Mouse (Mus musculus): ENCODE data around the gene Fndc4. TPM values are rescaled to one million over a fixed set of nuclear protein-coding genes. Genes with fewer than 3 reads are reported as not detected.
A peak's percentile ranks its signal among the peaks of the same experiment; 100 is the strongest.

Gene Fndc4
- polyA plus RNA-seq, 1 experiment = 8.8 TPM

DNA sequence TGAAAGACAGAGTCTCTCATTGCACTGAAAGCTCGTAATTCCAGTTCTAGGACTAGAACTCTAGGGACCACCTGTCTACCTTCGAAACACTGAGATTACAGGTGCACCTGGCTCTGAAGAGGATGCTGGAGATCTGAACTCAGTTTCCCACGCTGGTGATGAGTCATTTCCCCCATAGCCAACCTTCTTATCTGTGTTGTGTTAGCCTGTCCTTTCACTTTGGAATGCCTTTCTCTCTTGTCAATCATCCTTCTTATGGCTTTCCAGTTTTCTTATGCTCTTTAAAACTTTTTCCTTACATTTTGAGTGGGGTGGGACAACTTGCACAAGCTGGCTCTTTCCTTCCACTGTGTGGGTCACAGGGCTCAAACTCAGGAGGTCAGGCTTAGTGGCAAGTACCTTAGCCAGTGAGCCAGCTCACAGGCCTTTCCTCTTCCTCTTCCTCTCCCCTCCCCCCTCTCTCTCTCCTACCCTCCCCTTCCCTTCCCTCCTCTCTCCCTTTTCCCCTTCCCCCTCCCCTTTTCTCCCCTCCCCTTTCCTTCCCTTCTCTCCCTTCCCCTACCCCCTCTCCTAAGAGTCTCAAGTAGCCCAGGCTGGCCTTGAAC lies 6.2 kb downstream of the Fndc4 start:
- TF ChIP-seq POLR2A (IDR thresholded peaks at IDR 0.05; ENCODE audit: low read depth, low read length) (no peak), CTCF (conservative IDR thresholded peaks at IDR 0.05; ENCODE audit: insufficient read depth, insufficient read length, low read depth, low read length) (no peak)
- Histone ChIP-seq H3K36me3 (ENCODE audit: control insufficient read depth, insufficient read depth, low read length) (peaks cover 2% of the 10 kb centered on the region), H3K4me3 (ENCODE audit: insufficient read depth, low read depth, low read length) (no peak overlapping the region), H3K27me3 (replicated peaks; ENCODE audit: control insufficient read depth, insufficient read depth, low read length) (no peaks in the 10 kb centered on the region), H3K4me1 (ENCODE audit: control insufficient read depth, insufficient read depth, low read length) (no peaks in the 10 kb centered on the region; the same call in 1 of the 2 replicates), H3K27ac (ENCODE audit: insufficient read depth, low read depth, low read length) (no peak overlapping the region)
- no peak for DNase-seq
- WGBS = 87% methylated on average over 3 of the region's 3 CpGs

DNA sequence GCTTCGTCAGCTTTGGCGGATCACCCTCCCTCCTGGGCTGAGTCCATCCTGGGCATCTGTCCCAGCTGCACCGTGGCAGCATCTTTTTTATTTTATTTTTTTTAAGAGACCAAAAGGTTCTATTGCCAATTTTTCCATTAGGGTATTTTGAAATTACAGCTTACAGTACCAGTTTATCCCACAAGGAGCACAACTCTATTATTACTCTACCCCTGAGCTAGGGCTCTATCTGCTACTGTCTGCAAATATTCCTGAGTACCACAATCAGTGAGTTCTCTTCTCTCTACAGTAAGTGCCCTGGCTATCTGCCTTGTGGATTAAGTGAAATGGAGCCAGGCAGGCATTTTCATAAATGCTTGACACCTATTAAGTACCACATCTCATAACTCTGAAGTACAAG lies 7.2 kb downstream of the Fndc4 start:
- WGBS = 61% methylated on average over 3 of the region's 3 CpGs
- no peak for TF ChIP-seq CTCF (conservative IDR thresholded peaks at IDR 0.05; ENCODE audit: insufficient read depth, insufficient read length, low read depth, low read length)
- TF ChIP-seq POLR2A (IDR thresholded peaks at IDR 0.05; ENCODE audit: low read depth, low read length) = no peak
- DNase-seq = no peak
- H3K4me3 ChIP-seq (ENCODE audit: insufficient read depth, low read depth, low read length) = no peak overlapping the region
- no peak overlapping the region for H3K27ac ChIP-seq (ENCODE audit: insufficient read depth, low read depth, low read length)
- H3K4me1 ChIP-seq (ENCODE audit: control insufficient read depth, insufficient read depth, low read length) = no peaks in the 10 kb centered on the region; the same call in 1 of the 2 replicates
- peaks cover 2% of the 10 kb centered on the region for H3K36me3 ChIP-seq (ENCODE audit: control insufficient read depth, insufficient read depth, low read length)
- H3K27me3 ChIP-seq (replicated peaks; ENCODE audit: control insufficient read depth, insufficient read depth, low read length) = no peaks in the 10 kb centered on the region

DNA sequence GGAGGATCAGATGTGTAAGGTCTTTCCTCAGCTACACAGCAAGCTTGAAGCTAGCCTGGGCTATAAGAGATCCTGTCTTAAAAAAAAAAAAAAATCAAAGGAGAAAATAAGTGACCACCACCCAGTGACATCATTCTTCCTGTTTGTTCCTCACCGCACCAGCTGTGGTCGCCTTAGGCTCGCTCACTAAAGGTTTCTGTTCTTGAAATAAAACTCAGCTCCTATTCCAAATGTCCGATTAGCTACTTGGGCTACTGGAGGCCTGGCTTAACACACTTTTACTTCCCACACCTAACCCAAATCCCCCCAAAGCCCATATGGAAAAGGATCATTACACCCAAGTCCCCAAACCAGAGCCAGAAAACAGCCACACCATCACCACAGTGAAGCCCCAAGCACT lies 7.7 kb downstream of the Fndc4 start:
- no peaks in the 10 kb centered on the region for H3K27me3 ChIP-seq (replicated peaks; ENCODE audit: control insufficient read depth, insufficient read depth, low read length)
- H3K4me1 ChIP-seq (ENCODE audit: control insufficient read depth, insufficient read depth, low read length) = no peaks in the 10 kb centered on the region; the same call in 1 of the 2 replicates
- H3K27ac ChIP-seq (ENCODE audit: insufficient read depth, low read depth, low read length) = no peak overlapping the region
- peaks cover 2% of the 10 kb centered on the region for H3K36me3 ChIP-seq (ENCODE audit: control insufficient read depth, insufficient read depth, low read length)
- WGBS = 62% methylated on average over 4 of the region's 4 CpGs
- TF ChIP-seq CTCF (conservative IDR thresholded peaks at IDR 0.05; ENCODE audit: insufficient read depth, insufficient read length, low read depth, low read length) (no peak), POLR2A (IDR thresholded peaks at IDR 0.05; ENCODE audit: low read depth, low read length) (no peak)
- DNase-seq = no peak
- H3K4me3 ChIP-seq (ENCODE audit: insufficient read depth, low read depth, low read length) = no peak overlapping the region

GRCm38 (mm10) chr5:31279245-31279988 lies 16.5 kb downstream of the Fndc4 start:
- no peak for TF ChIP-seq CTCF (conservative IDR thresholded peaks at IDR 0.05; ENCODE audit: insufficient read depth, insufficient read length, low read depth, low read length)
- TF ChIP-seq POLR2A (IDR thresholded peaks at IDR 0.05; ENCODE audit: low read depth, low read length) = no peak
- Histone ChIP-seq H3K4me3 (ENCODE audit: insufficient read depth, low read depth, low read length) (no peak overlapping the region), H3K27ac (ENCODE audit: insufficient read depth, low read depth, low read length) (no peak overlapping the region), H3K36me3 (ENCODE audit: control insufficient read depth, insufficient read depth, low read length) (no peaks in the 10 kb centered on the region; the same call in none of the 2 replicates), H3K4me1 (ENCODE audit: control insufficient read depth, insufficient read depth, low read length) (no peaks in the 10 kb centered on the region), H3K27me3 (replicated peaks; ENCODE audit: control insufficient read depth, insufficient read depth, low read length) (no peaks in the 10 kb centered on the region)
- DNase-seq = no peak
- WGBS = 85% methylated on average over 20 of the region's 20 CpGs

- H3K4me3 ChIP-seq (ENCODE audit: insufficient read depth, low read depth, low read length) = no peak overlapping the region
- no peaks in the 10 kb centered on the region; the same call in 1 of the 2 replicates for H3K36me3 ChIP-seq (ENCODE audit: control insufficient read depth, insufficient read depth, low read length)
- TF ChIP-seq CTCF (conservative IDR thresholded peaks at IDR 0.05; ENCODE audit: insufficient read depth, insufficient read length, low read depth, low read length) (no peak), POLR2A (IDR thresholded peaks at IDR 0.05; ENCODE audit: low read depth, low read length) (no peak)
- DNase-seq = no peak
- H3K4me1 ChIP-seq (ENCODE audit: control insufficient read depth, insufficient read depth, low read length) = no peaks in the 10 kb centered on the region
- WGBS = 92% methylated on average over 6 of the region's 6 CpGs
- no peak overlapping the region for H3K27ac ChIP-seq (ENCODE audit: insufficient read depth, low read depth, low read length)
- no peaks in the 10 kb centered on the region for H3K27me3 ChIP-seq (replicated peaks; ENCODE audit: control insufficient read depth, insufficient read depth, low read length)
These were observed 22.9 kb downstream of the Fndc4 start for GRCm38 (mm10) chr5:31273018-31273417.

GRCm38 (mm10) chr5:31267686-31268085 lies 28.2 kb downstream of the Fndc4 start:
- H3K4me3 ChIP-seq (ENCODE audit: insufficient read depth, low read depth, low read length) = no peak overlapping the region
- no peak overlapping the region for H3K27ac ChIP-seq (ENCODE audit: insufficient read depth, low read depth, low read length)
- H3K4me1 ChIP-seq (ENCODE audit: control insufficient read depth, insufficient read depth, low read length) = no peaks in the 10 kb centered on the region
- 67% methylated on average over 6 of the region's 6 CpGs for WGBS
- peak; percentile 24 for DNase-seq
- TF ChIP-seq POLR2A (IDR thresholded peaks at IDR 0.05; ENCODE audit: low read depth, low read length) (no peak), CTCF (conservative IDR thresholded peaks at IDR 0.05; ENCODE audit: insufficient read depth, insufficient read length, low read depth, low read length) (no peak)
- H3K36me3 ChIP-seq (ENCODE audit: control insufficient read depth, insufficient read depth, low read length) = no peaks in the 10 kb centered on the region; the same call in 1 of the 2 replicates
- H3K27me3 ChIP-seq (replicated peaks; ENCODE audit: control insufficient read depth, insufficient read depth, low read length) = no peaks in the 10 kb centered on the region

- DNase-seq = no peak
- H3K36me3 ChIP-seq (ENCODE audit: control insufficient read depth, insufficient read depth, low read length) = no peaks in the 10 kb centered on the region; the same call in 1 of the 2 replicates
These were observed 29.8 kb downstream of the Fndc4 start for GRCm38 (mm10) chr5:31266101-31266500.

More at GRCm38 (mm10) chr5:31266101-31266500, 29.8 kb downstream of the Fndc4 start:
- H3K4me3 ChIP-seq (ENCODE audit: insufficient read depth, low read depth, low read length) = no peak overlapping the region
- WGBS = 73% methylated on average over 7 of the region's 7 CpGs
- H3K27ac ChIP-seq (ENCODE audit: insufficient read depth, low read depth, low read length) = no peak overlapping the region
- no peaks in the 10 kb centered on the region for H3K4me1 ChIP-seq (ENCODE audit: control insufficient read depth, insufficient read depth, low read length)
- TF ChIP-seq POLR2A (IDR thresholded peaks at IDR 0.05; ENCODE audit: low read depth, low read length) (no peak), CTCF (conservative IDR thresholded peaks at IDR 0.05; ENCODE audit: insufficient read depth, insufficient read length, low read depth, low read length) (no peak)
- H3K27me3 ChIP-seq (replicated peaks; ENCODE audit: control insufficient read depth, insufficient read depth, low read length) = no peaks in the 10 kb centered on the region
